Mouse (Mus musculus) CD4-positive, CD25-positive, alpha-beta regulatory T cell, adult 9 weeks (primary cell): ENCODE results near the gene Gm4737. TPM values are rescaled to one million over a fixed set of nuclear protein-coding genes. Genes with fewer than 3 reads are reported as not detected.

Source experiments
- polyA plus RNA-seq: library from polyadenylated mRNA; unstranded; fragments of 100-300 nt; shearing (Covaris generic); gene quantifications from one replicate; pipeline ENCODE4 v1.2.1, GENCODE M21; 2017

Gm4737 gene
- polyA plus RNA-seq = 11.1 TPM

DNA sequence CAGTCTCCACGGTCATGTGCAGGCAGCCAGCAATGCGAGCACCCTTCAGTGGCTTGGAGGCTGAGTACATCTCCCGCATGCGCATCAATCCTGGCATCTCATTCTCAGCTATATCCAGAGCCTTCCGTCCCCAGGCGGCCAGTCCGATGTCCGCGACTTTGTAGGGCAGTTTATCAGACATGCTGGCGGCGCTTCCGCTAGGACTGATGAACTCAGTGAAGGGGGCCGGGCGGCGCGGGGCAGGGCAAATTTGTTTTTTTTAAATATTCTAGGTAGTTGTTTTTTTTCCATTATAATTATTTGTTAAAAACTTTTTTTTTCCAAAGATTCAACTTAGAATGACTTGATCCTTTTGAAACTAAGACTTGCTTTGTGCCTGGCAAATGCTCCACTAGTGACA lies at the start of gene Gm4737:
TSS of gene Gm4737 (minus strand) at position 246 of the 400 bp plus-strand sequence.

DNA sequence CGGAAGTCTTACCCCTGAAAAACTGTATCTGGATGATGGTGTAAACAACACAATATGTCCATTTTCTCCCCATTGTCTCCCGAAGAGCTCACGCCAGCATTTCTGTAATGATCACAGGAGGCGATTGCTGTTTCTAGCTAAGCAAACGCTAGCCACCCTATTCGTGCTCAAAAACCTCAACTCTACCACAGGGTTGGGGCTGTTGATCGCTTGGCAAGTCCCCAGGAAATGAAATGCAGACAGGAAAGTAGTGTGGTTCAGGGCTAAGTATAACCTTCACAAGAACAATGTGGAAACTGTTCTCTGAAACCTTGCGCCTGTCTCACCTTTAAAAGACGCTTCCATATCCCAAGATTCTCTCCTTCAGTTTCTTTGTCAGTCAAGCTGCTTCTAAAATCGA lies 34.9 kb downstream of the Gm4737 start, which contains the start of gene Cd96:
TSS of gene Cd96 (minus strand) at position 232 of the 400 bp plus-strand sequence.

Other genes starting within 250 kb of the Gm4737 start
- not detected for gene Phldb2, start 201.5 kb downstream of the Gm4737 start, polyA plus RNA-seq
- gene Plcxd2, start 144.9 kb downstream of the Gm4737 start, polyA plus RNA-seq = 19.8 TPM
- 258 TPM for gene Cd96, start 34.8 kb downstream of the Gm4737 start, polyA plus RNA-seq